Mouse (Mus musculus): ENCODE measurements at regions not wholly inside any gene's neighbourhood (a gene's known extent, or its start where the extent isn't known, plus 50 kb on each side); places are given as distances from the start of the nearest gene placed in this dataset.
"Not testable (repeated sequence)": the region's sequence is repeated elsewhere in the genome, so short reads cannot be mapped to it uniquely, and the experiment has no call there.

DNA sequence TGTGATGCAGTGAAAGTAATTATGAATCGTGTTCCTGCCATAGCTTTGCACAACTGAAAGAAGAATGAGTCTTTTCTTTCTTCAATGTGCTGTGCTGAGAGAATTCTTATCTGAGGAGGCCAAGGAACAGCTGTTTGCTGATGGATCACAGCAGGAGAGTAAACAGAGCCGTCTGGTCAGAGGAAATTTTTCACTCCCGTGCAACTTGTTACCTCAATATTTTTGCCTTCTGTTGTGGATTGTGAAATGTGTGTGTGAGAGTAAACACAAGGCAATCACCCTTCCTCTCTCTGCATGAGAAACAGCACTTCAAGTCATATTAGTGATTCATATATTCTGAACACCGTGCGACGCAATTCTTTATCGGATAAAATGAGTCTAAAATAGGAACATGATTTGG is 171.9 kb downstream of the Epm2a start:
- Histone ChIP-seq H3K4me1 (replicated peaks) (no peaks in the 10 kb centered on the region), H3K4me3 (no peak overlapping the region), H3K27ac (replicated peaks) (no peak overlapping the region), H3K9ac (no peak overlapping the region), H3K27me3 (no peaks in the 10 kb centered on the region), H3K36me3 (no peaks in the 10 kb centered on the region), H3K9me3 (no peaks in the 10 kb centered on the region), H3K4me2 (no peak overlapping the region)
- no peak for ATAC-seq (ENCODE audit: low read depth)
- 73% methylated on average over 7 of the region's 7 CpGs for WGBS

DNA sequence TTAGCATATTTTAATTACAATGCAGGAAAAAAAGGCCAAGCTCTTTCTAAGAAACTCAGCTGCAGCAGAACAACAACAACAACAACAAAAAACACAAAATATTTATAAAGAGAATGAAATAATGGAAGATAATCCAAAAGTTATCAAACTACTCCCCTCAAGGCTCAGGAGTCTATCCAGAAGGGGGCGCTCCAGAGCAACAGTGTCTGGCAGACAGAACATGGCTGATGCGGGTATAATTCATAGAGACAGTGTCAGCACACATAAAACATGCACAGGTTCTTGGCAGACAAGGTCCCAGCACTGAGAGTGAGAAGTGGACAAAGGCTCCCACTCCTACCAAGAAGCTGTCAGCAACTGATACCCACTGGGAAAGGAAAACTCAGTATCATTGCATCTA is 173.9 kb downstream of the Epm2a start:
- no peaks in the 10 kb centered on the region for H3K36me3 ChIP-seq
- no peak overlapping the region for H3K4me3 ChIP-seq
- WGBS = 57% methylated on average over 2 of the region's 2 CpGs
- H3K27me3 ChIP-seq = no peaks in the 10 kb centered on the region
- no peak for ATAC-seq (ENCODE audit: low read depth)
- no peaks in the 10 kb centered on the region for H3K9me3 ChIP-seq
- no peaks in the 10 kb centered on the region for H3K4me1 ChIP-seq (replicated peaks)
- no peak overlapping the region for H3K27ac ChIP-seq (replicated peaks)
- H3K9ac ChIP-seq = no peak overlapping the region
- no peak overlapping the region for H3K4me2 ChIP-seq

DNA sequence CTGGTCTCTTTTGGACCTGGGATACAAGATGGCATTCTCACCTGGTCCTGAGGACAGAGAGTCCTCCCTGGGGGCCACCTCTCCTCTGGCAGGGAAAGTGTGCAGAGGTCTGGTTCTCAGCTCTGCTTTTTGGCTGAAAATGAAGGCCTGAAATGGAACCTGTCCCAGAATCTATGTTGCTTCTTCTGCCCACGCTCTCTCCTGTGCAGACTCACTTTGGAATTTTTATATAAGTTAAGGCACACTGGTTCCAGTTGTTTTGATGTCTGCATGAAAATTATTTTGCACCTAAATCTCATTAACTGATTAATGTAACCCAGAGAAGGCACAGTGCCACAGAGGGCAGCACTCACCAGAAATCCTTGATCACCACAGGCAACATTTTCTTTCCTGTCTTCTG is 188.1 kb downstream of the Epm2a start:
- 84% methylated on average over 1 of the region's 1 CpGs for WGBS
- H3K9me3 ChIP-seq = no peaks in the 10 kb centered on the region
- no peak overlapping the region for H3K27ac ChIP-seq (replicated peaks)
- H3K4me3 ChIP-seq = no peak overlapping the region
- H3K4me2 ChIP-seq = no peak overlapping the region
- H3K27me3 ChIP-seq = no peaks in the 10 kb centered on the region
- no peaks in the 10 kb centered on the region for H3K36me3 ChIP-seq
- H3K4me1 ChIP-seq (replicated peaks) = no peaks in the 10 kb centered on the region
- H3K9ac ChIP-seq = no peak overlapping the region
- ATAC-seq (ENCODE audit: low read depth) = no peak

DNA sequence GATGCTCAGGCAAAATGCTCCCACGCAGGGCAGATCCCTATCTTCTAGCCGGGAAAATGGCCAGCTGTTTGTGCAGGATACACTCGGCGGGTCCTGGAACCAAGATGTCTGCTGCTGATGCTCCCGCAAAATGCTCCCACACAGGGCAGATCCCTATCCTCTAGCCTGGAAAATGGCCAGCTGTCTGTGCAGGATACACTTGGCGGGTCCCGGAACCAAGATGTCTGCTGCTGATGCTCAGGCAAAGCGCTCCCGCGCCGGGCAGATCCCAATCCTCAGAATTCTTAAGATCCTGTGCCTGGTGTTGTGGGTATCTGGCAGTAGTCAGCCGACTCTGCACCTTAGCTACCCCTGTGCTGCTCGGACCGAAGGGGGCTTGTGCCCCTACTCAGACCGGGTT is 212.2 kb downstream of the Epm2a start:
- H3K27me3 ChIP-seq; H3K36me3 ChIP-seq; H3K9me3 ChIP-seq; ATAC-seq (ENCODE audit: low read depth); H3K9ac ChIP-seq; H3K4me2 ChIP-seq; H3K4me3 ChIP-seq; H3K4me1 ChIP-seq (replicated peaks); H3K27ac ChIP-seq (replicated peaks): not testable (repeated sequence)
- WGBS = 93% methylated on average over 15 of the region's 15 CpGs

DNA sequence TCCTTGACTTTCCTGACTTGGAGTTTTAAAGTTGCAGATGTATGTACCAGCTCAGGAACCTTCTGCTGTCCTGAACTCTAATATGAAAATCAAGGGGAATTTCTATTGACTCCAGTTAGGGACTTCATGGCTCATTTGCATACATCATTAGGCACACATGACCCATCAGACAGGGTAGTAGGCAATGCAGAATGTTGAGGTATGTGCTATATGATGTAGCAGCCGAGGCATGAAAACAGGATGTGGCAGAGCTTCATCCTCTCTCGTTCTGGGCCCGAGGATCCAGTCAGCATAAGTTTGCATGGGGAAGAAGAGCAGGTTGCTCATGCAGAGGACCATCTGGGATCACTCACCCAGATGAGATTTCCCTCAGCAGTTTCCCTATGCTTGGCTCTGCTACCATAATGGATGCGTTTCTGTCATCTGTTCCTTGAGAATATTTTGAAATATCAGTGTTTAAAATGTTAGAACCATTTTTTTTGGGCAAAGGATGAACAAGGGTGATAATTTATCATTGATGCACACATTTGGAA is 227.4 kb downstream of the Epm2a start:
- no peak overlapping the region for H3K4me2 ChIP-seq
- H3K9me3 ChIP-seq = no peaks in the 10 kb centered on the region
- ATAC-seq (ENCODE audit: low read depth) = no peak
- H3K27ac ChIP-seq (replicated peaks) = no peak overlapping the region
- no peaks in the 10 kb centered on the region for H3K4me1 ChIP-seq (replicated peaks)
- no peaks in the 10 kb centered on the region for H3K36me3 ChIP-seq
- no peaks in the 10 kb centered on the region for H3K27me3 ChIP-seq
- H3K4me3 ChIP-seq = no peak overlapping the region
- H3K9ac ChIP-seq = no peak overlapping the region
- 91% methylated on average over 4 of the region's 4 CpGs for WGBS

DNA sequence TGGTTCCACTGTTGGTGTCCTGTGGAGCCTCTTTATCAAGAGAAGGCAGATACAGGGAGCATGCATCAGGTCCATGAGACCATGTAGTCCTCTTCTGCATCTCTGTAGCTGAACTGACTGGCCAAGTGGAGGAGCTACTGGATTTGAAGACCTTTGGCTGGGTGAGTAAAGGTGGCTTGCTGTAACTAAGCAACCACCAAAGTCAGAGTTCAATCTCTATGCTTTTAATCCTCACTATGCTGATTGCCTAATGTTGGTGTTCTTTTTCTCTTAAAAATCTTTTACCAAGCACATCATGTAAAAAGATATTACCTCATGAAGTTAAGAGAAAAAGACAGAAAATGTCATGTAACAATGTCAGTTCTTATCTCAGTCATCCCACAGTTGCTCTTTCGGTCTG is 265.2 kb downstream of the Epm2a start:
- no peaks in the 10 kb centered on the region for H3K36me3 ChIP-seq
- no peak overlapping the region for H3K9ac ChIP-seq
- H3K4me3 ChIP-seq = no peak overlapping the region
- no peak overlapping the region for H3K27ac ChIP-seq (replicated peaks)
- H3K27me3 ChIP-seq = no peaks in the 10 kb centered on the region
- 89% methylated on average over 1 of the region's 1 CpGs for WGBS
- H3K4me1 ChIP-seq (replicated peaks) = no peaks in the 10 kb centered on the region
- H3K9me3 ChIP-seq = no peaks in the 10 kb centered on the region
- no peak overlapping the region for H3K4me2 ChIP-seq
- no peak for ATAC-seq (ENCODE audit: low read depth)

DNA sequence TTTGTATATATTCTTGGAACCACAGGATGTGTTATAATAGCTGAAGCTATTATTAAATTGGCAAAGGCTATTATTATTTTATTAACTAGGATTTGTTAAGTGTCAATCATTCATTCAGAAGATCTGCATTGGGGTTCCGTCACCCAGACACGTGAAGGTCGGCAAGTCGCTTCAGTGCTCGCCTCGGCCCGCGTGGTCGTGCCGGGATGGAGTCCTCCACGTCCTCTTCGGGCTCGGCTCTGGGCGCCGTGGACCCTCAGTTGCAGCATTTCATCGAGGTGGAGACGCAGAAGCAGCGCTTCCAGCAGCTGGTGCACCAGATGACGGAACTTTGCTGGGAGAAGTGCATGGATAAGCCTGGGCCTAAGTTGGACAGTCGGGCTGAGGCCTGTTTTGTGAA is 265.9 kb downstream of the Epm2a start:
- WGBS = 95% methylated on average over 20 of the region's 20 CpGs
- not testable (repeated sequence) for H3K36me3 ChIP-seq; H3K9ac ChIP-seq; H3K4me1 ChIP-seq (replicated peaks); H3K9me3 ChIP-seq; H3K4me2 ChIP-seq; H3K27me3 ChIP-seq; ATAC-seq (ENCODE audit: low read depth); H3K4me3 ChIP-seq; H3K27ac ChIP-seq (replicated peaks)

DNA sequence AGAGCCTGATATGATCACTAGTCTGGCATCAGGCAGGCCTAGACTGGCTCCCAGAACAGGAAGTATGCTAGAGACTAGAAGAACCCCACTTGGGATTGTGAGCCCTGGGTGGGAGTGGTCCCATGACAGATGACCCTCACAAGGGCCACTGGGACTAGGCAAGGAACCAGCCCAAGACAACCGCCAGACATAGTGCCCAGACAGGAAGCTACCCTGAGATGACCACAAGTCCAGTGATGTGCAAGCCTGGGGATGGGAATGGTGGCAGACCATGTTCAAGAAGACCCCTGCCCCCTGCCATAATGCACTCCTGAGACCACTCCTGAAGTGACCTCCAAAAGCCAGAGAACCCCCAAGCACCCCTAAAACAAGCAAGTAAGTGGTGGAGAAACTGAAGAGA is 304.9 kb downstream of the Epm2a start:
- Histone ChIP-seq H3K9ac (no peak overlapping the region), H3K36me3 (no peaks in the 10 kb centered on the region), H3K4me1 (replicated peaks) (no peaks in the 10 kb centered on the region), H3K4me2 (no peak overlapping the region), H3K27me3 (no peaks in the 10 kb centered on the region), H3K9me3 (no peaks in the 10 kb centered on the region), H3K27ac (replicated peaks) (no peak overlapping the region), H3K4me3 (no peak overlapping the region)
- no peak for ATAC-seq (ENCODE audit: low read depth)
- WGBS = 91% methylated on average over 1 of the region's 1 CpGs

DNA sequence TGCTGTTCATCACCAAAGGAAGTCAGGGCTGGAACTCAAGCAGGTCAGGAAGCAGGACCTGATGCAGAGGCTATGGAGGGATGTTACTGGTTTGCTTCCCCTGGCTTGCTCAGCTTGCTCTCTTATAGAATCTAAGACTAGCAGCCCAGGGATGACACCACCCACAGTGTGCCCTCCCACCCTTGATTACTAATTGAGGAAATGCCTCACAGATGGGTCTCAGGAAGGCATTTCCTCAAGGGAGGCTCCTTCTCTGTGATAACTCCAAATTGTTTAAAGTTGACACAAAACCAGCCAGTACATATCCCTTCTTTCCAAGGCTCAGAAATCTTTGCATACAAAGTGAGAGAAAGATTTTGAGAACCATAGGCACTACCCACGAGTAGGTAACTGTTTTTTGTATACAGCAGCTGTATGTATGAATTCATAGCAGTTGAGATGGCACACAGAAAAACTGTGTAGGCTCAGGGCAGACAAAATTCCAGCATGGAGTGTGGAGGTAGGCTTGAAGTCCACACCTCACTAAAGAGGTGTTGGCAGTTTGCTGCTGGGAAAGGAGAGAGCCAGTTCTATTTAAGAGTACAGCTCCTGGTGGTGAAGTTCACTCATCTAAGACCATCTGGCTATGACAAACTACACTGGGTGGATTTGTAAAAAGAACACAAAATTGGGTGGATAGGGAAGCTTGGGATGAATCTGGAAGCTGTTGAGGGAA is 317.0 kb downstream of the Epm2a start:
- no peak overlapping the region for H3K4me3 ChIP-seq
- WGBS = 59% methylated on average over 1 of the region's 1 CpGs
- no peak overlapping the region for H3K27ac ChIP-seq (replicated peaks)
- H3K4me1 ChIP-seq (replicated peaks) = no peaks in the 10 kb centered on the region
- no peaks in the 10 kb centered on the region for H3K9me3 ChIP-seq
- H3K27me3 ChIP-seq = no peaks in the 10 kb centered on the region
- no peaks in the 10 kb centered on the region for H3K36me3 ChIP-seq
- no peak overlapping the region for H3K9ac ChIP-seq
- no peak for ATAC-seq (ENCODE audit: low read depth)
- no peak overlapping the region for H3K4me2 ChIP-seq

DNA sequence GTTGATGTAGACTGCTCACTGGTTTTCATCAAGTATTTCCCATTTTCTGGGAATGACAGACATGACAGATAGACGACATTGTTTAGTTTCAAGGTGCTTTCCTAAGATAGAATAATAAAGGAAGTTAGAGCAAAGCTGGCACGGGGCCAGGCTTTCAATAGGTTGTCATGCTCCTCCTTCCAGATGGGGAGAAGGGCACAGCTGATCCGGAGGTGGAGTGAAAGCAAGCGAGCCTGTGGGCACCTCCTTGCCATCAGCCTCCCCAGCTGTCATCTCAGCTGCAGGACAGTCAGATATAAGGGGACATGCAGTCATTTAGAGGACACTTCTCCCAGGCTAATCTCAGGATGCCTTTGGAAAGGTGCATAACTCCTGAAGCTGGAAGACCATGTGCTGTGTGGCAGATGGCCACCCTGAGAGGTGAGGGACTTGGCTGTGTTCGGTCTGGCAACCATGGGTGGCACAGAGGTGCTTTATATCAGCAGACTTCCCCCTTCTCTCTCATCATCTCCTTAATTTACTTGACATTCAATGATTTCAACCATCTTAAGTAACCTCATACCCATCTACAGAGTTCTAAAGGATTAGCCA is 318.6 kb downstream of the Epm2a start:
- no peaks in the 10 kb centered on the region for H3K36me3 ChIP-seq
- WGBS = 71% methylated on average over 5 of the region's 5 CpGs
- no peaks in the 10 kb centered on the region for H3K4me1 ChIP-seq (replicated peaks)
- H3K9ac ChIP-seq = no peak overlapping the region
- no peaks in the 10 kb centered on the region for H3K9me3 ChIP-seq
- H3K4me3 ChIP-seq = no peak overlapping the region
- H3K27ac ChIP-seq (replicated peaks) = no peak overlapping the region
- no peaks in the 10 kb centered on the region for H3K27me3 ChIP-seq
- no peak for ATAC-seq (ENCODE audit: low read depth)
- H3K4me2 ChIP-seq = no peak overlapping the region

DNA sequence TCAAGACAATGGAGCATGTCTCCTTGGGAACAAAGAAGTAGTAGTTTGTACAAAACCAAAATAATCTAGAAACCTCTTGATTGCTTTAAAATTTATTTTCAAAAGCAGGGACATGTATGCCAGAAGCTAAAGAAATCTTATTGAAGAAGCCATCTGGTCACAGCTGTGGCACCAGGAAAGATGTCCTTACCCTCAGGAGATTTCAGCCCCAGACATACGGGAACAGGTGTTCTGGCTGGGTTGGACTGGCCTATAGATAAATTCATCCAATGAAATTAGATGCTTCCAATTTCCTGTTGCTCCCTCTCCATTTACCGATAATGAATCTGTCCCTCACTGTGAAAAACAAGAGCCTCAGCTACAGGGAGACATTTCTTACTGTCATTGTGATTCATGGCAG is 366.5 kb downstream of the Epm2a start:
- H3K4me3 ChIP-seq = no peak overlapping the region
- no peaks in the 10 kb centered on the region for H3K36me3 ChIP-seq
- no peak overlapping the region for H3K4me2 ChIP-seq
- H3K9ac ChIP-seq = no peak overlapping the region
- no peak overlapping the region for H3K27ac ChIP-seq (replicated peaks)
- ATAC-seq (ENCODE audit: low read depth) = no peak
- WGBS = 58% methylated on average over 2 of the region's 2 CpGs
- no peaks in the 10 kb centered on the region for H3K9me3 ChIP-seq
- no peaks in the 10 kb centered on the region for H3K27me3 ChIP-seq
- H3K4me1 ChIP-seq (replicated peaks) = 0 out of 2 replicates have a peak, but pooled peaks cover 3% of the 10 kb centered on the region

DNA sequence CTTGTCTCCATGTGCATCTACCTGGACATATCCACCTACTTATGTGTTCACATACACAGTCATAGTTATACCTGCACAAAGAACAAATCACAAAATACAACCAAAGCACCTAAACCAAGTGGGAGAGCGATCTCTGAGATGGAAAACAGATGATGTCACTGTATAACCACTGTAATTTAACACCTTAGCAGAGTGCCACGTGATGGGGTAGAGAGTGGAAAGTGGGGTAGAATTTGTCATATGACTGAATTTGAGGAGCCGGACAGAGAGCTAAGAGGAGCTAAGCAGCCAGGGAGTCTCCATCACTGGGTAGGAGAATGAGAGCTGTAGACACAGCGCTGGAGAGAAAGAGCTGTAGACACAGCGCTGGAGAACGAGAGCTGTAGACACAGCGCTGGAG is 381.6 kb downstream of the Epm2a start:
- H3K4me2 ChIP-seq = no peak overlapping the region
- H3K9ac ChIP-seq = no peak overlapping the region
- no peak overlapping the region for H3K4me3 ChIP-seq
- H3K27me3 ChIP-seq = no peaks in the 10 kb centered on the region
- no peaks in the 10 kb centered on the region for H3K9me3 ChIP-seq
- H3K27ac ChIP-seq (replicated peaks) = no peak overlapping the region
- no peak for ATAC-seq (ENCODE audit: low read depth)
- H3K36me3 ChIP-seq = no peaks in the 10 kb centered on the region
- WGBS = 89% methylated on average over 7 of the region's 7 CpGs
- H3K4me1 ChIP-seq (replicated peaks) = no peaks in the 10 kb centered on the region

DNA sequence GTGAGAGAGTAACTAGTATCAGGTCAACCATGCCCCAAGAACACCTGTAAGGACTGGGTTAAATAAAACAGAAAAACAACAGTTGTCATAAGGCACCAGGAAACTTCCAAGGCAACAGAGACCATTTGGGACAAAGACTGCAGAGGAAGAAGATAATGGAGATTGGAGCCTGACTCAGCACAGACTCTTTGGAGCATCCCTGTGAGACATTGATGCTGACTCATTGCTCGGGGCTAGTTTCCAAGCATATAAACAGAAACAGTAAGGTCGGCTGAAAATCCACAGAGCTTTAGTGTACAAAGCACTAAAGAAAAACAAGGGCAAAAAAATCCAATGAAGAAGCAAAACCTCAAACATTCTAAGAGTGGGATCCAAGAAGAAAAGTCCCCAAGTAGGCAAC is 386.3 kb downstream of the Epm2a start:
- no peak for ATAC-seq (ENCODE audit: low read depth)
- H3K4me1 ChIP-seq (replicated peaks) = no peaks in the 10 kb centered on the region
- H3K4me2 ChIP-seq = no peak overlapping the region
- WGBS = 85% methylated on average over 2 of the region's 2 CpGs
- H3K9ac ChIP-seq = no peak overlapping the region
- no peaks in the 10 kb centered on the region for H3K27me3 ChIP-seq
- no peaks in the 10 kb centered on the region for H3K36me3 ChIP-seq
- no peak overlapping the region for H3K4me3 ChIP-seq
- no peaks in the 10 kb centered on the region for H3K9me3 ChIP-seq
- no peak overlapping the region for H3K27ac ChIP-seq (replicated peaks)

Data from neural tube, embryonic 13.5 days (tissue).